In genomic region chr12:4871260-4871659, GRCm38 (mm10) we compare ENCODE assay signal across 30 mouse cellular contexts. TPM values are rescaled to one million over a fixed set of nuclear protein-coding genes. Genes with fewer than 3 reads are reported as not detected.
DNase-seq lines count a peak whose midpoint lies in the region; ATAC-seq and TF ChIP-seq lines count a peak whose summit lies in the region.
"Had no signal": no experiment of that assay in that cellular context is flagged by ENCODE, and none has a peak within 500 bp of the region (broad histone marks: within the 10 kb centered on the region; RNA-seq: fewer than 3 reads in every experiment).

No protein-coding gene starts in this region.

- no peak overlapping the region for H3K27ac ChIP-seq in heart, adult 2 months
- peak overlapping the region; percentile 100 for H3K27ac ChIP-seq in liver, embryonic 13.5 days
- H3K27ac ChIP-seq in liver, embryonic 16.5 days (ENCODE audit: low read length): no peak overlapping the region
- H3K27ac ChIP-seq in intestine, embryonic 15.5 days: no peak overlapping the region
- H3K27ac ChIP-seq: embryonic facial prominence, embryonic 10.5 days; embryonic facial prominence, embryonic 13.5 days; gastrocnemius, adult 2 months; heart, embryonic 10.5 days; heart, embryonic 13.5 days; hindbrain, embryonic 12.5 days; hindbrain, embryonic 15.5 days had no signal

- intact Hi-C loops in heart, adult 2 months (cut with DNase I): no loop called here

- no peak for TF ChIP-seq CTCF in heart, adult 2 months (IDR thresholded peaks at IDR 0.05)
- TF ChIP-seq CTCF in G1E (IDR thresholded peaks at IDR 0.05; ENCODE audit: low read depth, low read length): no peak

- H3K9ac ChIP-seq in heart, adult 2 months (ENCODE audit: low read depth, low read length): no peak overlapping the region
- peak overlapping the region; percentile 98 for H3K9ac ChIP-seq in liver, embryonic 13.5 days
- H3K9ac ChIP-seq in liver, embryonic 16.5 days (ENCODE audit: low read depth, low read length): peak overlapping the region; percentile 8; the same call in 1 of the 2 replicates
- no peak overlapping the region for H3K9ac ChIP-seq in intestine, embryonic 15.5 days
- H3K9ac ChIP-seq: embryonic facial prominence, embryonic 13.5 days; forebrain, postnatal 0 days; heart, embryonic 13.5 days; hindbrain, embryonic 12.5 days; hindbrain, embryonic 15.5 days had no signal

- no peak overlapping the region for H3K4me3 ChIP-seq in heart, adult 2 months
- H3K4me3 ChIP-seq in G1E (ENCODE audit: low read depth, low read length): peak overlapping the region; percentile 58; the same call in 1 of the 2 replicates
- peak overlapping the region; percentile 85 for H3K4me3 ChIP-seq in liver, embryonic 13.5 days (replicated peaks)
- H3K4me3 ChIP-seq in liver, embryonic 16.5 days (ENCODE audit: low read depth, low read length): peak overlapping the region; percentile 85
- H3K4me3 ChIP-seq in intestine, embryonic 15.5 days (replicated peaks): no peak overlapping the region
- H3K4me3 ChIP-seq: embryonic facial prominence, embryonic 10.5 days; embryonic facial prominence, embryonic 13.5 days; gastrocnemius, adult 2 months; heart, embryonic 10.5 days; heart, embryonic 13.5 days; hindbrain, embryonic 12.5 days; hindbrain, embryonic 15.5 days had no signal

- TF ChIP-seq EP300 in heart, adult 2 months (IDR thresholded peaks at IDR 0.05; ENCODE audit: insufficient read depth, low read depth, low read length): no peak

- no peak for TF ChIP-seq POLR2A in heart, adult 2 months (IDR thresholded peaks at IDR 0.05; ENCODE audit: insufficient read depth, low read depth, low read length)

- no peak for ATAC-seq in G1E (ENCODE audit: extremely low read depth, insufficient number of reproducible peaks, low FRiP score, poor library complexity, severe bottlenecking)
- no peak for ATAC-seq in liver, embryonic 13.5 days (ENCODE audit: low read depth)
- ATAC-seq in liver, embryonic 16.5 days (ENCODE audit: low read depth): no peak
- no peak for ATAC-seq in intestine, embryonic 15.5 days
- ATAC-seq: activated CD4-positive, CD25-positive, alpha-beta regulatory T cell, adult 4 months; forebrain, embryonic 14.5 days; forebrain, postnatal 0 days had no signal

- H3K4me2 ChIP-seq in liver, embryonic 13.5 days: peak overlapping the region; percentile 82
- peak overlapping the region; percentile 85 for H3K4me2 ChIP-seq in liver, embryonic 16.5 days (ENCODE audit: low read depth, low read length)
- no peak overlapping the region for H3K4me2 ChIP-seq in intestine, embryonic 15.5 days (replicated peaks)
- H3K4me2 ChIP-seq: embryonic facial prominence, embryonic 13.5 days; hindbrain, embryonic 12.5 days; hindbrain, embryonic 15.5 days had no signal

- WGBS in heart, adult 2 months: 94% methylated on average over 5 of the region's 5 CpGs
- WGBS in liver, embryonic 13.5 days (ENCODE audit: insufficient replicate concordance): 90% methylated on average over 5 of the region's 5 CpGs
- 89% methylated on average over 5 of the region's 5 CpGs for WGBS in liver, embryonic 16.5 days (ENCODE audit: insufficient replicate concordance)
- 92% methylated on average over 5 of the region's 5 CpGs for WGBS in intestine, embryonic 15.5 days

- H3K27me3 ChIP-seq in heart, adult 2 months (ENCODE audit: control insufficient read depth, insufficient read depth, low read length): no peaks in the 10 kb centered on the region
- no peaks in the 10 kb centered on the region for H3K27me3 ChIP-seq in G1E (ENCODE audit: insufficient read depth, low read length)
- no peaks in the 10 kb centered on the region for H3K27me3 ChIP-seq in liver, embryonic 13.5 days
- no peaks in the 10 kb centered on the region for H3K27me3 ChIP-seq in liver, embryonic 16.5 days (ENCODE audit: control insufficient read depth, insufficient read depth, low read depth, low read length)
- H3K27me3 ChIP-seq in intestine, embryonic 15.5 days (replicated peaks): no peaks in the 10 kb centered on the region
- H3K27me3 ChIP-seq: CH12.LX; heart, embryonic 13.5 days; hindbrain, embryonic 12.5 days; hindbrain, embryonic 15.5 days had no signal

- no peaks in the 10 kb centered on the region for H3K79me2 ChIP-seq in heart, adult 2 months (replicated peaks; ENCODE audit: control insufficient read depth, insufficient read depth, low read length)

- DNase-seq in heart, adult 11 months: peak; percentile 72
- no peak for DNase-seq in heart, adult 2 months
- no peak for DNase-seq in G1E (ENCODE audit: low spot score)
- no peak for DNase-seq in liver, embryonic 13.5 days
- DNase-seq in MN1 (ENCODE audit: low spot score): no peak
- DNase-seq: adrenal gland, adult 8-10 months; adrenal gland, postnatal 25 days; B cell, adult 2 months; cerebellum, adult 11-12 months; cerebellum, adult 8-10 months; cerebellum, postnatal 10 days; cerebellum, postnatal 36 days; embryo, embryonic 11 days; forebrain, postnatal 0 days; gastrocnemius, adult 2 months; gastrocnemius, postnatal 14 days; heart, adult 18-20 months; heart, postnatal 14 days; heart, postnatal 4 days had no signal

- no peaks in the 10 kb centered on the region for H3K9me3 ChIP-seq in G1E (replicated peaks)
- no peaks in the 10 kb centered on the region for H3K9me3 ChIP-seq in liver, embryonic 13.5 days (replicated peaks)
- H3K9me3 ChIP-seq in liver, embryonic 16.5 days (replicated peaks; ENCODE audit: control insufficient read depth, low read length): no peaks in the 10 kb centered on the region
- H3K9me3 ChIP-seq in intestine, embryonic 15.5 days: no peaks in the 10 kb centered on the region
- H3K9me3 ChIP-seq: embryonic facial prominence, embryonic 10.5 days; embryonic facial prominence, embryonic 13.5 days; heart, embryonic 10.5 days; heart, embryonic 13.5 days; hindbrain, embryonic 12.5 days; hindbrain, embryonic 15.5 days had no signal

- peaks cover 3% of the 10 kb centered on the region for H3K4me1 ChIP-seq in heart, adult 2 months (ENCODE audit: control insufficient read depth, insufficient read depth, low read length)
- peaks cover 96% of the 10 kb centered on the region for H3K4me1 ChIP-seq in G1E (ENCODE audit: insufficient read depth, low read depth, low read length)
- peaks cover 74% of the 10 kb centered on the region for H3K4me1 ChIP-seq in liver, embryonic 13.5 days (replicated peaks)
- H3K4me1 ChIP-seq in liver, embryonic 16.5 days (ENCODE audit: control insufficient read depth, low read depth, low read length): peaks cover 32% of the 10 kb centered on the region
- peaks cover 13% of the 10 kb centered on the region for H3K4me1 ChIP-seq in intestine, embryonic 15.5 days (replicated peaks)

- no peaks in the 10 kb centered on the region for H3K36me3 ChIP-seq in heart, adult 2 months (ENCODE audit: control insufficient read depth, insufficient read depth, low read length)
- H3K36me3 ChIP-seq in G1E (replicated peaks): peaks cover 69% of the 10 kb centered on the region
- H3K36me3 ChIP-seq in liver, embryonic 13.5 days: peaks cover 59% of the 10 kb centered on the region
- H3K36me3 ChIP-seq in liver, embryonic 16.5 days (ENCODE audit: control insufficient read depth, insufficient read depth): peaks cover 19% of the 10 kb centered on the region
- H3K36me3 ChIP-seq in intestine, embryonic 15.5 days: no peaks in the 10 kb centered on the region
- H3K36me3 ChIP-seq: embryonic facial prominence, embryonic 10.5 days; embryonic facial prominence, embryonic 13.5 days; heart, embryonic 10.5 days; heart, embryonic 13.5 days; hindbrain, embryonic 12.5 days; hindbrain, embryonic 15.5 days had no signal

RNA-seq across cellular contexts. Expression of gene Mfsd2b, which starts 2.9 kb away (rescaled TPM):
- 1 to 10 TPM in 1 of 2 experiments, under 1 TPM in 1; 0.55 to 2.3 TPM for total RNA-seq in heart, adult 2 months (2021)
- 1.7 and 2.0 TPM in 2 replicates for polyA plus RNA-seq in heart, adult 2 months (2012; rRNA removed)
- total RNA-seq in G1E (2014; fragmentation: Nextera tagmentation) (174 and 182 TPM in 2 replicates), G1E (2017) (72.0 and 77.5 TPM in 2 replicates)
- 120 and 159 TPM in 2 replicates for polyA plus RNA-seq in G1E (2012)
- polyA plus RNA-seq in liver, embryonic 13.5 days (2015; fragmentation: Nextera tagmentation; extraction: Ambion mirVana): 61.2 and 64.9 TPM in 2 replicates
- polyA plus RNA-seq in liver, embryonic 16.5 days (2015; fragmentation: Nextera tagmentation; extraction: Ambion mirVana): 60.8 and 63.3 TPM in 2 replicates
- 1.1 and 1.4 TPM in 2 replicates for polyA plus RNA-seq in intestine, embryonic 15.5 days (2015; fragmentation: Nextera tagmentation; extraction: Ambion mirVana)

RNA-seq across cellular contexts. Expression of gene Wdcp, which starts 28.2 kb away (rescaled TPM):
- 1 to 10 TPM; 6.2 to 9.1 TPM for total RNA-seq in heart, adult 2 months (2021)
- 7.4 and 12.7 TPM in 2 replicates for polyA plus RNA-seq in heart, adult 2 months (2012; rRNA removed)
- total RNA-seq in G1E (2014; fragmentation: Nextera tagmentation) (12.2 and 12.6 TPM in 2 replicates), G1E (2017) (12.3 and 14.3 TPM in 2 replicates)
- polyA plus RNA-seq in G1E (2012): 1.6 and 2.1 TPM in 2 replicates
- polyA plus RNA-seq in liver, embryonic 13.5 days (2015; fragmentation: Nextera tagmentation; extraction: Ambion mirVana): 16.1 and 17.3 TPM in 2 replicates
- polyA plus RNA-seq in liver, embryonic 16.5 days (2015; fragmentation: Nextera tagmentation; extraction: Ambion mirVana): 8.8 and 10.2 TPM in 2 replicates
- 15.3 and 15.7 TPM in 2 replicates for polyA plus RNA-seq in intestine, embryonic 15.5 days (2015; fragmentation: Nextera tagmentation; extraction: Ambion mirVana)

RNA-seq across cellular contexts. Expression of gene Fkbp1b, which starts 29.9 kb away (rescaled TPM):
- 1 to 10 TPM in 1 of 2 experiments, under 1 TPM in 1; 0.50 to 1.1 TPM for total RNA-seq in heart, adult 2 months (2021)
- 2.4 and 3.6 TPM in 2 replicates for polyA plus RNA-seq in heart, adult 2 months (2012; rRNA removed)
- total RNA-seq in G1E (2014; fragmentation: Nextera tagmentation): 7.8 and 10.2 TPM in 2 replicates
- total RNA-seq in G1E (2017): 8.0 and 9.9 TPM in 2 replicates
- 9.6 and 14.0 TPM in 2 replicates for polyA plus RNA-seq in G1E (2012)
- polyA plus RNA-seq in liver, embryonic 13.5 days (2015; fragmentation: Nextera tagmentation; extraction: Ambion mirVana): 3.2 and 3.6 TPM in 2 replicates
- 3.6 TPM in 2 replicates for polyA plus RNA-seq in liver, embryonic 16.5 days (2015; fragmentation: Nextera tagmentation; extraction: Ambion mirVana)
- polyA plus RNA-seq in intestine, embryonic 15.5 days (2015; fragmentation: Nextera tagmentation; extraction: Ambion mirVana): 8.7 and 9.7 TPM in 2 replicates
- polyA plus RNA-seq: activated CD4-positive, CD25-positive, alpha-beta regulatory T cell, adult 4 months had no signal

RNA-seq across cellular contexts. Expression of gene Ubxn2a, which starts 36.2 kb away (rescaled TPM):
- total RNA-seq in heart, adult 2 months (2021): 10 to 100 TPM; 72.1 to 76.0 TPM
- 11.2 and 22.5 TPM in 2 replicates for polyA plus RNA-seq in heart, adult 2 months (2012; rRNA removed)
- total RNA-seq in G1E (2014; fragmentation: Nextera tagmentation) (58.3 and 65.4 TPM in 2 replicates), G1E (2017) (73.9 and 75.5 TPM in 2 replicates)
- polyA plus RNA-seq in G1E (2012): 14.3 and 22.6 TPM in 2 replicates
- 35.8 and 45.1 TPM in 2 replicates for polyA plus RNA-seq in liver, embryonic 13.5 days (2015; fragmentation: Nextera tagmentation; extraction: Ambion mirVana)
- 20.9 and 23.2 TPM in 2 replicates for polyA plus RNA-seq in liver, embryonic 16.5 days (2015; fragmentation: Nextera tagmentation; extraction: Ambion mirVana)
- polyA plus RNA-seq in intestine, embryonic 15.5 days (2015; fragmentation: Nextera tagmentation; extraction: Ambion mirVana): 33.8 and 35.3 TPM in 2 replicates

RNA-seq across cellular contexts. Expression of gene Atad2b, which starts 45.9 kb away (rescaled TPM):
- total RNA-seq in heart, adult 2 months (2021): 10 to 100 TPM; 13.7 to 14.6 TPM
- 4.0 and 7.4 TPM in 2 replicates for polyA plus RNA-seq in heart, adult 2 months (2012; rRNA removed)
- total RNA-seq in G1E (2014; fragmentation: Nextera tagmentation) (113 and 123 TPM in 2 replicates), G1E (2017) (44.4 and 54.5 TPM in 2 replicates)
- 28.5 and 39.1 TPM in 2 replicates for polyA plus RNA-seq in G1E (2012)
- 4.9 and 5.1 TPM in 2 replicates for polyA plus RNA-seq in liver, embryonic 13.5 days (2015; fragmentation: Nextera tagmentation; extraction: Ambion mirVana)
- polyA plus RNA-seq in liver, embryonic 16.5 days (2015; fragmentation: Nextera tagmentation; extraction: Ambion mirVana): 3.8 TPM in 2 replicates
- polyA plus RNA-seq in intestine, embryonic 15.5 days (2015; fragmentation: Nextera tagmentation; extraction: Ambion mirVana): 7.7 and 9.4 TPM in 2 replicates

Comparison
In these comparisons a context has a peak if more than half of its experiments do, and no peak if none do; other contexts are left out.
1. H3K4me3 ChIP-seq: peak in G1E (single experiment), liver, embryonic 13.5 days (single experiment) and liver, embryonic 16.5 days (single experiment); none in heart, adult 2 months (single experiment) and intestine, embryonic 15.5 days (single experiment).
2. H3K9ac ChIP-seq: peak in liver, embryonic 13.5 days (single experiment) and liver, embryonic 16.5 days (single experiment); none in heart, adult 2 months (single experiment) and intestine, embryonic 15.5 days (single experiment).
3. RNA of gene Mfsd2b, which starts 2.9 kb away (polyA plus RNA-seq): 120 to 159 TPM in G1E, 60.8 to 63.3 TPM in liver, embryonic 16.5 days and 61.2 to 64.9 TPM in liver, embryonic 13.5 days; 1.7 to 2.0 TPM in heart, adult 2 months and 1.1 to 1.4 TPM in intestine, embryonic 15.5 days; every median in the first group is over 10 times any median in the second.